Mouse (Mus musculus) olfactory bulb, adult 2 months (tissue): ENCODE results near the gene Krt83.

Experiments
- CTCF ChIP-seq: fragments of 200-500 bp; IDR thresholded peaks from 2 replicates; pipeline ENCODE4 v1.5.1; 2012; ENCODE audit warnings: low read depth, mild to moderate bottlenecking, low read length, moderate library complexity; ENCODE audit not compliant: insufficient read depth
- POLR2A ChIP-seq: fragments of 200-500 bp; IDR thresholded peaks from 2 replicates; pipeline ENCODE4 v1.6.1; 2012; ENCODE audit warnings: mild to moderate bottlenecking, low read depth, low read length, moderate library complexity; ENCODE audit not compliant: insufficient read depth

DNA sequence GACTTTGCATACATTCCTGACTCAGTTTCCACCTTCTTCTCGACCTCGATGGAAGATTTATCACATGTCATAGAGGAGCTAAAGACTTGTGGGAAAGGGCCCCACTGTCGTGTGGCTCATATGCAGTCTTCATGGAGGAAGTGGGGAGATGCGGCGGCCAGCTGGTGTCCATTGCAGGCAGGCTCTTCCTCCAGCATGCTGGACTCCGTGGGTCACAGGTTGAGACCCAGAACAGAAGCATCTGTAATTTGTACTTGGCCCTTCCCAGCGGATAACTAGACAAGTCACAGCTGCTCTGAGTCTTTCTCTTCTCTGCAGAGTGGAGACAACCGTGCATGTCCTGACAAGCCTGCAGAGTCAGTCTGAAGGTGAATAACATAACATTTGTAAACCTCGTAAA lies 16.9 kb upstream of the Krt83 start:
- TF ChIP-seq CTCF (no peak), POLR2A (no peak)
